Mouse (Mus musculus) lung, adult 18-20 months (tissue): ENCODE measurements around the gene Srrt.

Experiments
- DNase-seq, 2 experiments: peaks; one replicate each; pipeline ENCODE4 v3.0.0; 2022; ENCODE audit warnings: mixed read lengths in 2 of 2

The Srrt gene

DNA sequence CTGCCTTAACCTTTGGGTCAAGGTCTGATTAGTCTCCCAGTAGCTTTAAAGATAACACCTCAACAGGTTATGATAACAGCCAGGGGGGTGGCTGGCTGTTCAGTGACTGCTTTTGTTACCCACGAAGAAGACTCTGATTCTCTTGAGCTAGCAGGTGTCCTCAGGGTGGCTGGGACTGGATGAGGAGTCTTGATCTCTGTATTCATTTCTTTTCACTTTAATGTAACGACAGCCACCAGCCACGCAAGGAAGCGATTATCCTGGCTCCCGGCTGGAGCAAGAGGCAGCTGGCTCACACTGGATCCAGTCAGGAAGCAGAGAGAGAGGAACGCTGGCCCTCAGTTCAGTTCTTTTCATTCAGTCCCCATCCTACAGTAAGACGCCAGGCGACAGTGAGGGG, 29.7 kb upstream of the Srrt start:
- DNase-seq, result no peak

DNA sequence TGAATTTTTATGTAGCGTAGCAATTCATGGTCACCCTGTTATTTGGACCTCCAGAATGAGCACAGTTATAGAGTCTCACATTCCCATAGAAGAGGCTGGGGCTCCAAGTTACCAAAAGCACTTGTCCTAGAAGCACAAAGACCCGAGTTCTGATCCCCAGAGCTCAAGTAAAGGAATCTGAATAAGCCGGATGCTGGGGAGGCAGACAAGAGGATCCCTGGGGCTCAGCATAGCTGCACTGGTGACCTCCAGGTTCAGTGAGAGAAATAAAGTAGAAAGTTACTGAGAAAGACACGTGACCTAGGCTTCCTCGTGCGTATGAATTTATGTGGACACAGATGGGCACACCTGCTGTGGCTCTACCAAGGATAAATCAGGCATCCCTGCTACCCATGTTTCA, 27.6 kb upstream of the Srrt start:
- no peak for DNase-seq

DNA sequence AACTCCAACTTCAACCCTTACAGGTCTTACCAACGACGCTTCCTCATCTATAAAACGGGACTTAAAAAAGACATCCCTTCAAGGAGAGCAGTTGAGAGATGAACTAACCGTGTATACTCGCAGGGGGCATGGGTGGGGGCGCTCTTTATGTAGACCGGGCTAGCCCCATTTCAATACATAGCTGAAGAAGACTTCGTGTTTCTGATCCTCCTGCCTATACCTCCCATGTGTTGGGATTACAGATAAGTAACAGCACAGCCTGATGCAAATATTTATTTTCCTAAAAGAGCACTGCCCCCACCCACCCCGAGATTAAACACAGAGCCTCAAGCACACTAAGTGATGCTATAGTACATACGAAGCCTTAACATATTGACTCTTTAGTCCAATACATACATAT, 26.8 kb upstream of the Srrt start:
- no peak for DNase-seq

DNA sequence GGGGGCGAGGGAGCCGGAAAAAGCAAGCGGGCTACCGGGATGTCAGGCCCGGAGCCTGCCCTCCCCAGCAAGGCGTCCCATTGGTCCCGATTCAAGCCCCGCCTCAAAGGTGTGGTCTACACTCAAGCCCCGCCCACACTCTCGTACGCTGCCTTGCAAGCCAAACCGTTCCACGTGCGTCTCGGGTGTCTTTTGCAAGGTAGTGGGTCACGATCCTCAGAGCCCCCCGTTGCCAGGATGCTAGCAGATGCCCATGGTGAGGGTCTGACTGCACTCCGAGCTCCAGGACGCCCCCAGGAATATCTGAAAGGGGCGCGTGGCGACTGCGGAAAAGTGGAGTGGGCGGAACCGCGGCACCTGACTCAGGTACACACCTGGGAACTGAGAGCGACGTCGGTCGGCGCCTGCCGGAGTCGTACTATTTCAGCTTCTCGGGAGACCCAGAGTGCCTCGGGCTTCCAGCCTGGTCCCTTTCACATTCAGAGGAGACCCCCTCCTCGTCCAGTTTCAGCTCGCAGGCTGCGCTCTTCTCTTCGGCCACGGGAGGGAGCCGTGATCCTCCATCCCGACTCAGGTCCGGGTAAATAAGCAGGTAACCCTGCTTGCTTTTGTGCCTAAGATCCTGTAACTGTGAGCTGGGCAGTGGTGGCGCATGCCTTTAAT, 26.2 kb upstream of the Srrt start, which contains the start of gene Slc12a9:
TSS of gene Slc12a9 (minus strand) at position 86 of the 663 bp plus-strand sequence.
- DNase-seq, result peak; percentile 95 to 96

DNA sequence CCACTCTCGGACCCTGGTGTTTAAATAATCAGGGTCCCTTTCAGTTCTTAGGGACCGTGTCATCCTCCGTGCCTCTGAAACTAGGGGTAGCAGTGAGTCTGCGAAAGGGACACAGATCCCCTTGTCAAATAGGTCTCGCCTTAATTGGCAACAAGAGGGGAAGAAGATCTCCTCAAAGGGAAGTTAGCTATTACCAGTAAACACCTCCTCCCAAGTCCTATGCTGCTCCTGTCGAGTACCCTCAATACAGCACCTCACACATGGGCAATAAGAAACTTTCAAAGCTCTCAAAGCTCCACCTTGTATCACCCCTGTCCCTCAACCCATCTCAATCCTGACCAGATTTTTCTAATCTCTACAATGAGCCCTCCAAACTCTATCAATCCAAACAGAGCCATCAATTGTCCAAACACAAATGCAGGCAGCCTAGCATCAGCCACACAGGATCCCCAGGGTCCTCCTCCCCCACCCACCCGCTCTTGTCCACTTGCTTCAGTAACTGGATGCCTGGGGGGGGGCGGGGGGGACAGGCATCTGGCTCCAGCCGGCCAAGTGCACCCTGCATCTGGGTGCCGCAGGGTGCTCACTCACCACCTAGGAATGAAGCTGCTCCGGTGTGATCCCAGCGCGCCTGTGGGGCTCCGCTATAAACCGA, 25.5 kb upstream of the Srrt start:
- DNase-seq, result no peak

DNA sequence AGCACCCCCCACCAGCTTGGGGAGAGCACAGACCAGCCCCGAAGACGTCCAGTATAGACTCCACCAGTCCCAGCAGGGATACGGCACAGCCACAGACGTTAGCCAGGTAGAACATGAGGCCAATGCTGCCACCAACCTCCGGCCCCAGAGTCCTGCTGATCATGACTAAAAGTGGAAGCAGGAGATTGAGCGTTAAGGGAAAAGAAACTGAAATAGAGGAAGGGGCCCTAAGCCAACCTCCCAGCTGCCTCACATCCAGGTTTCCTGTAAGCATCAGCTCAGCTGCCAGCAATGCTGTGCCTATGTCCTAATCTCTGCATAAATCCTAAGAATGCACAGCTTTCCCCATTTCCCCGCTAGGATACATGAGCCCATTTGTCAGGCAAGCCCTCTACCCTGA, 23.4 kb upstream of the Srrt start:
- no peak for DNase-seq

DNA sequence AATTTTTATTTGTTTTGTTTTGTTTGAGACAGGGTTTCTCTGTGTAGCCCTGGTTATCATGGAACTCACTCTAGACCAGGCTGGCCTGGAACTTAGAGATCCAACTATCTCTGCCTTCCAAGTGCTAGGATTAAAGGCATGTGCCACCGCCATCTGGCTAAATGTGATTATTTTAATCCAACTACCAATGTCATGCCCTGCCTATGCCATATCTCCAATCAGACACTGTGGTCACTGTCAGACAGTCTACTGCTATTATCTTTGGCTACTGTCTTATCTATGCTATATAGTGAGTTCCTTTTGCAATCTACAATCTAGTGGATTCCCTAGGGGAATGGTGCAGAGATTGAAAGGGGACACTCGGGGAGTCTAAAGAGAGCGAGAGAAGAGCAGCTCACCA, 13.5 kb upstream of the Srrt start:
- no peak for DNase-seq

DNA sequence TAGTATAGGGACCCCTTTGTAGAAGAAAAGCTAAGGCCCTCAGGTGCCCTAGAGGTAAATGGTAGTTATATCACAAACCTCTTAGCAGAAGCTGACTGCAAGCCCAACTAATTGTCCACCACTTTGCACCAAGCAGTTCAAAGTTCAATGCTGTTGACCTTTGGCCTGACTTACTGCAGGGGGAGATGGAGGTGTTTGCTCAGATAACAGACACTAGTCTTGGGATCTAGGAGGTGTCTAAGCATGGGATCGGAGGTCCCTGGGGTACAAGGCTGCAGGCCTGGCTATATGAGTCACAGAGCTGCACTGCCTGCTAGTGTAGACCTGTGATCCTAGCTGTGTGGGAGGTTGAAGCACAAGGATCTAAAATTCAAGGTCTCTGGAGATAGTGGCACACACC, 11.1 kb upstream of the Srrt start:
- no peak for DNase-seq

DNA sequence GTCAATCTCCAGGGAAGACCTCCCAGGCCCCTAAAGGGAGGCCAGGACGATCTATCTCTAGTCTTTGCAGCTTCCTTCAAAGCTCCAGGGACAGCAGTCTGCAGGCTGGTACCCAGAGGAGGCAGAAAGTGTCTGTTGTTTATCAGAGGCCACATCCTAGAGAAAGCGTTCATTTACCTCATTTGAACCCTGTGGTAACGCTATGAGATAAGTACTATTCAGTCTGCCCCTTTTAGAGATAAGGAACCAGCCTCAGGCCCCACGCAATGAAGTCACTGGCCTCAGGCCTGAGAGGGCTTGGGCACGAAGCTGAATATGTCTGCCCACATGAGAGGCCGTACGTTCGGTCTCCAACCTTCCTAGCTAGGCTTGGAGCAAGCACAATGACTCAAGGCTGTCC, 9.9 kb upstream of the Srrt start:
- DNase-seq, result no peak

DNA sequence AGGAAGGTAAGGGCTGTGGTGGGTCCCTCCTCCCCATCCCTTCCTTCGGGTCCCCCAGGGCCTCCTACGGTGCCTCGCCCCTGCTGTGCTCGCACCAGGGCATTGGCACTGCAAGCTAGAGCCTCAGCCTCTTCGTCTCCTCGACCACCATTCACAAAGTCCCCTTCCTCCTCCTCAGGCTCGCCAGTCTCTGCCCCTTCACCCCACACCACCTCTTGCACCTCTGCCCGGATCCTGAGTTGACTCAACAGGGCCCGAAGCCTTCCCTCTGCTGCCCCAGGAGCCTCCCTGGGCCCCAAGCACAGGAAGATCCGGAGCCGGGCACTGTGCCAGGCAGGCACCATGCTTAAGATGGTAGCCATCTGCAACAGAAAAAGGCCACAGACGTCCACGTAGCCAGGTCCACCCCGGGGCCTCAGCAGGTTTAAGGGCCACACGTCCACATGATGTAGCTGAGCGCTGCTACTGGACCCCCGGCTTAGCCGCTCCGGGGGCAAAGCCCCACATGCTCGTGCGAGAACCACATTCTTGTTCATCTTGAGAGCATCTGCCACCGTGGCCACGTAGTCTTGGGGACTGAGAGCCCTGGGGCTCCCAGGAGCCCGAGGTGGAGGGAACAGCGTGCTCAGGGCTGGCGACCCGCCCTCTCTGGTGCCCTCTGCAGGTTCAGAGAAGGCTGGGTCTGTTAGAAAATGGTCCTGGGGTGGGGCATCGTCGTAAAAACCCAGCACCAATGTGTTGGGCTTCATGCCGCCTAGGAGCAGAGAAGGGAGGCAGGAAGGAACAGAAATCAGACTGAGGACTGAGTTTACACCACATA, 7.8 kb upstream of the Srrt start:
- peak; percentile 41 to 53 for DNase-seq

DNA sequence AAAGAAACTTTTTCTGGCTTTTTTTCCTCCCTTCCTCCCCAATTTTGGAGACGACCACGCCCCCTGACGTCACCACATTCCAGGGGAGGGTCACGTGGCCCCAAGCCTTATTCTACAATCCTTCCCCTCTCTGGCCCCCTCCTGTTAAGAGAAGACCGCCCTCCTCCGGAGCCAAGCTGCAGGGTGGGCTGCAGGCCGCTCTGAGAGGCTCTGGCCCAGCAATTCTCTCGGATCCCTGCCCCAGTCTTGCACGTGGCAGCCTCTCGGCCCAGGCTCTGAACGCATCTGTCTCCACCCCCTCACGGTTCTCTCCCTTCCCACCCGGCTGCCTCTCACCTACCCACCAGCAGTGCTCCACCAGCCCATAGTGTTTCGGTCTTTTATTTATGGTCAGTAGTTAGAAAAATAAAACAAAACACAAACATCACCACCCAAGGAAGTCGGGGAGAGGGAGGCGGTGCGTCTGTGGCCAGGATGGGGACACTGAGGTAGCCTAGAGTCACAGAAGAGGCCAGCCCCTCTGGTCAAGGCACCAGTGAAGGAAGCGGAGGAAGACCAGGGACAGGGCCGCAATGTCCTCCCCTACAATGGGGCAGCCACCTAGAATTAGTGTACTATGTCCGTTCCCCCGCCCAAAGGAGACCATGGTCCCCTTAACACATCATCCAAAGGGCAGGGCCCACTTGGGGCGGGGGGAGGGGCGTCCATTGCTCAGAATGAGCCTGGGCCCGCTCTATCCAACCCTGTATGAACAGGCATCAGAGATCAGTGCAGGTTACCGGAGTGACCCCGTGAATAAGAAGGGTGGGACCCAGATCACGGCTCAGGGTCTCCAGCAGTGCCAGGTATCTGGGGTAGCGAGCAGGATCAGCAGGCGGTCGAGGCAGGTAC, 7.0 kb upstream of the Srrt start, which contains the start of gene Trip6:
TSS of gene Trip6 (minus strand) at position 212 of the 891 bp plus-strand sequence.
- peak; percentile 86 to 88 for DNase-seq

DNA sequence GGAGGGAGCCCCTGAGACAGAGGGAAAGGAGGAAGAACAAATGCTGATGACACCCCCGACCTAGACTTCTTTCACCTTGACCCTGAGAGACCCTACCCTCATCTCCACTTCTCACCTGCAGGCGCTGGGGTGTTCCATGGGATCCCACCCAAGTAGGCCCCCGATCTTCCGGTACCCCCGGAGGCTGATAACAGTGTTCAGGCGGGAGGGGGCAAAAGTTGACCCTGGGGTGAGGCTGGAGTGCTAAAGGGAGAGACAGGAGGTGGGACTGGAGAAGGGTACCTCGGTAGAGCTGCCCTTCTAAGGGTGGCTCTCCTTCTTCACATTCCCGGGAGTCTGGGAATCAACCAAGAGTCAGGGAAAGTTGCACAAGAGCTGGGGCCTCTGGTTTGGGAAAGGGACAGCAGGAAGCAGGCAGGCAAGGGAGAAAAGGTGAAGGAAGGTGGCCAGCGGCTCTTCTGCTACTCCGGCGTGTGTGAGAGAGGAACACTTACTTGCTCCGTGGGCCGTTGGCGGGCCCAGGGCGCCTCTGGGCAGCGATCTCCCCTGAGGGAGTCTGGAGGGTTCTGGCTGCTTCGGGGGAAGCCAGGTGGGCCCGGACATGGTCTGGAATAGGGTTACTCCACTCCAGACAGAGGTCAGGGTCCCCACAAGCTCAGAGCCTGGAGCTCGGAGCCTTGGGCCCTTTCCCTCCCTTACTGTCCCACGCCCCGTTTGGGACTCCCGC, 6.2 kb upstream of the Srrt start:
- peak; percentile 37 to 51 for DNase-seq

DNA sequence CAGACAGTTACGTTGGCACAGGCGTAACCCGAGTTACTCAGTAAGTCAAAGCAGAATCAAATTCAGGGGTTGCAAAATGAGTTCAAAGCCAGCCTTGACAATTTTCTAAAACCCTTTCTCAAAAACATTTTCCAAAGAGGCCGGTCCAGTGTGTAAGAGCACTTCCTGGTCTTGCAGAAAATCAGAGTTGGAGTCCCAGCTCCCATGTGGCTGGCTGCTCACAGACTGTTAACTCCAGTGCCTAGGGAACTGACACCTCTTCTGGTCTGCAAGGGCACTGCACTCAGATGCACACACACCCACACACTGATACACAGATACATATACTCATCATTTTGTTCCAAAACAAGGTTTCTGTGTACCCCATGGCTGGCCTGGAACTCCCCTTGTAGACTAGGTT, 882 bp upstream of the Srrt start:
- no peak for DNase-seq

DNA sequence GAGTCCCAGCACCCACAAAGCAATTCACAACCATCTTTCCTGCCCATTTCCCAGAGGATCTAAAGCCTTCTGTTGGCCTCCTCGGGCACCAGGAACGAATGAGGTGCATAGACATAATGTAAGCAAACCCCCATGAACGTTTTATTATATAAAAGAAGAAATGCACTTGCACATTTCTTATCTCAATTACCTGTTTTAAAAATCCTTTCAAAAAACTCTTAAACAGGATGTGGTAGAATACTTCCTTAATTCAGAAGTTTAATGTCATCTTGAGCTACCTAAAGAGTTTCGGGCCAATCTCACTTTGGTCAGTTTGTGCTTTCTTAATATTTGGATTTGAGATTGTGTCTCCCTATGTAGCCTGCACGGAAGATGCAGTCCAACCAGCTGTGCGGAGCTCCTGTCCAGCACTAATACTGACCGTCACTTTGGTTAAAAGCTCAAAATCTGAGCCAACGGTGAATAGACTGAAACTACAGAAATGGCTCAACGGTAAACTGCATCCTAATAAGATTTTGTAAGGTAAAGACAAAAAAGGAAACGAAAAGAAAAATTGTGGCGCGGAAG, 952 bp downstream of the Srrt start:
- DNase-seq, result no peak

DNA sequence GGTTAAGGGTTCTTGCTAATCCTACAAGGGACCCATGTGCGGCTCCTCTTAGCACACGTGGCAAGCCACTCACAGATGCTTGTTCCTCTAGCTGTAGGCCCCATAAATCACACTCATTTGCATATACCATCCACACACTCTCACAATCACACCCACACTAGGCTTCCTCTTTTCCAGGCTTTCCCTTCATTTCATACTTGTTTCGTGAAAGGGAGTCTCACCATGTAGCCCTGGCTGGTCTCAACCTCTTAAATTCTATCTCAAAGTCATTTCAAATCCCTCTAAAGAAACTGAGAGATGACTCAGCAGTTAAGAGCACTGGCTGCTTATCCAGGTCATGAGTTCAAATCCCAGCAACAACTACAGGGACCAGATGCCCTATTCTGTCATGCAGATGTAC, 1.7 kb downstream of the Srrt start:
- DNase-seq, result no peak

DNA sequence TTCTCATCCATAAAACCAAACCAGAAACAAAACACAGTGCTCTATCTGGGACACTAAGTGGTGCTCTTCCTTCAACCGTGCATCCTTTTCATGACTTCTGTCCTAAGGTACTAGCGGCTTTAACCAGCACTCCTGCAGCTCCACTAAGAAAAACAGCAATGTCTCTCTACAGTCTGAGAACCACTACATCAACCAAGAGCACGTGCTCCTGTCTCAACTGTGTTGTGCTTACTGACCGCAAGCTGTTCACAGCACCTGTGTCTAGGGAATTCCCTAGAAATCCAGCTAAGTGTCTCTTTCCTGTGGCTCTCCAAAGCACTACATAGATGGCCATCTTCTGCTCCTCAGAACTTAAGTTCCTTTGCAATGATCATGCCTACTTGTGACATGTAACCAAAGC, 2.7 kb downstream of the Srrt start:
- no peak for DNase-seq

DNA sequence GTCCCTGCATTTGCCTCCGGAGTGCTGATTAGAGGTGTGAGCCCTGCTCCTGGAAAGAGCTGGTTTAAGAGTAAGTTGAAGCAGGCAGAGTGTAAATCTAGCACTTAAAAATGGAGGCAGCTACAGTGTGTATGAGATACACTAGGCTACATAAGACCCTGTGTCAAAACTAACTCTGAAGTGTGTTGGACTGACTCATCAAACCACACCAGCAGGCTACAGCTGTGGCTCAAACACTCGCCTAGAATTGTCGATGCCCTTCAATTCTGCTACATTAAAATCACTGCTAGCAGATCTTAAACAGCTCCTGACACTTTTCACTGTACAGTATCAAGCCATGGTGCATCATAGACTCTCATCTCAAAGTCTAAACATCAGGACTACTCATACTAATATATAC, 3.3 kb downstream of the Srrt start:
- DNase-seq, result no peak

DNA sequence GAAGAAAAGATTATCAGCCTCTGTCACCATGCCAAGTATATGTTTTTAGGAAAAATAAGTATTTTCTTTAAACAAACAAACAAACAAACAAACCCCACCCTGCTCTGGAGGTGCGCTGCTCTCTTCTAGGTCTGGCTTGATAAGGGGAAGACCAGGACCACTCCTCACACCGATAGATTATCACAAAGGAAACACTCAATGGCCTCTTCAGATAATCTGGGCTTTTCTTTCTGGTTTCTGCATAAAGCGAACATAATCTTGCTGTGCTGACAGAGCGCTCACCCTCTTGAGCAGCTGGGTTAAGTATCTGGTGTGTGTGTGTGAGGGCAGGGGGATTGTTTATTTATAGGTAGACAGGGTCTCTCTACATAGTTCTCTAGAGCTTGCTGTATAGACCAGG, 3.9 kb downstream of the Srrt start:
- no peak for DNase-seq

DNA sequence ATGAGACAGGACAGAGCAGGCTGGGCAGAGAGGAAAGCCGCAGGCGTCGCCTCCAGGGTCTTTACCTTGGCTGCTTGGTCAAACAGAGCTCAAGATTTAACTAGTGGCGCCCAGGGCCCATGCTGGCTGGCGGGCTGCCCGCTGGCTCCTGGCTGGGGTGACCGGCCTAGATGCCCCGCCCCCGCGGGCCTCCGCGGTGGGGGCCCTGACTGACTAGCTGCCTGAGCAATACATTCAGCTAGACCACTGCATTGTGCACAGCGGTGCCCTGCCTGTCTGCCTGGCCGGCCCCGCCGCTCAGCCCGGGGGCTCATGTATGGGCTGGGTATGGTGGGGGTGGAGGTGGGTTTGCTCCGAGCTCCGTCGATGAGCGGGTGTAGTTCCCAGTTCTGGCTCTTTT, 6.2 kb downstream of the Srrt start:
- no peak for DNase-seq

DNA sequence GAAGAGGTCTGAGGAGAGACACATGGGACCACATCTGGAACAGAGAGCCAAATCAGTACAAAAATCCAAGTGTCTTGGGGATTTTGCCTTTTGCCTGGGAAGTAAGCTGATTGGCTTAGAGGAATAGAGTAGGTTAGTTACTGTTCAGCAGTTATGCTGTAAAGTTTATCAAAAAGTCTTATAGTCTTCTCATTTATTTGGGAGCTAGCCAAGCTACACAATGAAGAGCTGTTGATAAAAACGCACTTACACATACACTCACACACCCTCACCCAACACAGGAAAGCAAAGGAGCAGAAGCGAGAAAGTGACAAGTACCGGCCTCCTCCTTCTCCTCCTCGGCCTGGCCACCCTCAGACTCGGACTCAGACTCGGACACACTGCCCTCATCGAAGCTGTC, 8.2 kb downstream of the Srrt start:
- no peak for DNase-seq

DNA sequence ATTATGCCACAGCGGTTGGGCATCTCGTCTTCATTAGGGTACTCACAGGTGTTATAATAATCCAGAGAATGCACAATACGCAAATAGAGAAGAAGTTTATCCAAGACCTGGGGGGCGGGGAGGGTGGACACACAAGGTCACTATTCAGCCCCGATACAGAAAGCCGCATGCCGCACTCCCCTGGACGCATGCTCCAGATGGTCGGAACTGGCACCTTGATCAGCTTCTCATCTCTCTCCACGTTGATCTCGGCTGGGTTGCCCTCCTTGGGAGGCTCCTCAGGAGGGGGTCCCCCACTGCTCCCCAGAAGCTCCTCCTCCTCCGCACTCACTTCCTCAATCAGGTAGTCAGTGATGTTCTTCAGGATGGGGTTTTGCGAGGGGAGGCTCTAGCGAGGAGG, 10.3 kb downstream of the Srrt start:
- DNase-seq, result no peak

DNA sequence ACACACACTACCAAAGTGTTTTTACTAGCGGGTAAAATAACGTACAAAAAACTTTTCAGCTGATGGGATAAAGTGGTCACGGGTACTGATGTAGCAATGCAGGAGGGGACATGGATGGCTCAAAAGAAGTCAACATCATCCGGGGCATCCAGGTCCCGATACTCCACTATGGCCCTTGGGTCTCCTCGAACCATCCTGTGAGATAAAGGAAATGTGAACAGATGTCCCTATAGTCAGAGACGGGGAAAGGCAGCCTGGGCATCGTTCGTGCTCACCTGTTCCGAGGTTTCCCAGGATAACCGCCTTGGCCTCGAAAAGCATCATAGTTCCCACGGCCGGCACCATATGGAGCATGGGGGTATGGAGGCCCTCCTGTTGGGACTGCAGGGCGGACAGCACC, 11.8 kb downstream of the Srrt start:
- DNase-seq, result no peak
